Mouse (Mus musculus) limb, embryonic 13.5 days (tissue): ENCODE data around the gene 4931428F04Rik. TPM values are rescaled to one million over a fixed set of nuclear protein-coding genes. Genes with fewer than 3 reads are reported as not detected.
"Not testable (repeated sequence)": the region's sequence is repeated elsewhere in the genome, so short reads cannot be mapped to it uniquely, and the experiment has no call there.

Experiments used
- ATAC-seq: fragments of 200-750 bp; cut with Nextera tagmentation; 2 replicates; pipeline ENCODE4 v1.8.0; 2017; ENCODE audit warnings: low read depth, moderate number of reproducible peaks, moderate TSS enrichment; ENCODE audit not compliant: low FRiP score
- H3K27ac ChIP-seq: fragments of 300-500 bp; sonication (generic); 2 replicates; pipeline ENCODE4 v1.5.1; 2015; ENCODE audit warnings: inconsistent platforms, mild to moderate bottlenecking, moderate library complexity
- H3K27me3 ChIP-seq: fragments of 300-500 bp; sonication (generic); 2 replicates; pipeline ENCODE4 v1.6.1; 2015; ENCODE audit warnings: mild to moderate bottlenecking, inconsistent platforms
- H3K36me3 ChIP-seq: fragments of 300-500 bp; sonication (generic); 2 replicates; pipeline ENCODE4 v1.6.1; 2015; ENCODE audit warnings: inconsistent platforms, mild to moderate bottlenecking, moderate library complexity
- H3K4me1 ChIP-seq: fragments of 300-500 bp; sonication (generic); 2 replicates; pipeline ENCODE4 v1.6.1; 2015; ENCODE audit warnings: inconsistent platforms
- H3K4me2 ChIP-seq: fragments of 300-500 bp; sonication (generic); replicated peaks from 2 replicates; pipeline ENCODE4 v1.6.1; 2015; ENCODE audit warnings: inconsistent platforms, mild to moderate bottlenecking, moderate library complexity
- H3K4me3 ChIP-seq: fragments of 300-500 bp; sonication (generic); 2 replicates; pipeline ENCODE4 v1.5.1; 2015; ENCODE audit warnings: moderate library complexity, mild to moderate bottlenecking, inconsistent platforms
- H3K9ac ChIP-seq: fragments of 300-500 bp; sonication (generic); 2 replicates; pipeline ENCODE4 v1.6.1; 2015; ENCODE audit warnings: mild to moderate bottlenecking, inconsistent platforms
- H3K9me3 ChIP-seq: fragments of 300-500 bp; sonication (generic); 2 replicates; pipeline ENCODE4 v1.6.1; 2016; ENCODE audit warnings: inconsistent platforms
- WGBS: fragments of 180-500 bp; shearing (Covaris S2); methylation state at CpG from one replicate; pipeline ENCODE4 v1.1.7; 2015; 5-methylcytosine and 5-hydroxymethylcytosine counted together
- polyA plus RNA-seq: library from polyadenylated mRNA; unstranded; fragments of >200 nt; fragmentation: Nextera tagmentation; extraction: Ambion mirVana; gene quantifications from 2 replicates; pipeline ENCODE4 v1.2.1, GENCODE M21; 2015

4931428F04Rik gene
- polyA plus RNA-seq, 1 experiment from 2014 or later: 16.3 TPM

DNA sequence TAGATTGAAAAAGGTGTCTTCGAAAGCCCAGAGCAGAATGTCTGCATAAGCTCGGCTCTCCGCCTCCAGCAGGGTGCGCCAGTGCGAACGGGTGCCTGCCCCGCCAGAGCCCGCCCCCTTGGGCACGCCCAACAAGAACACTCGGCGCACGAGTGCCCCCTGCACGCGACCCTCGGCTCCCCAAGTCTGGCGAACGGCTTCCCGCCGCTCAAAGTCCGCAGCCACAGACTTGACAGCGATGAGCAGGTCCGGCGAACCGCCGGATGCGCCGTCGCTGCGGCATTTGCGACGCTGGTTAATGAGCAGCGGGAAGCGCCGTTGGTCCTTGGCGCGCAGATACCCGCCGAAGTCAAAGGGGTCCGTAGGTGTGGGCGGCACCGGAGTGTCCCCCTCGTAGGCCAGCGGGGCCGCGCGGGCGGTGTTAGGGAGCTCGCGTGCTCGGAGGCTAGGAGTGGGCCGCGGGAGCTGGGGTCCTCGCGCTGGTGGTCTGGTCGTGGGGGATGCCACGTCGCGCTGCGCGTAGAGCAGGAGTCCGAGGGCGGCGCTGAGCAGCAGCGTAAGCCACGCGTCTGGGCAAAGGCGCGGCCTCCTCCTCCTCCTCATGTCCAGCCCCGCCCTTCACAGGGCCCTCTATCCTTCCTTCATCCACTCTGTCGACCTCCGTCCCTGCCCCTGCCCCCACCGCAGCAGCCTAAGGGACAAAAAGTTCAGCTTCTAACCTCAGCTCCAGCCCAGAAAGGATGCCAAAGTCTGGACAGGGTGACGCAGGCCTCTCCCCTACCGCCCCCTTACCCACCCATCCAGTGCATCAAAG is 35.3 kb downstream of the 4931428F04Rik start:
- Histone ChIP-seq H3K9ac (peak overlapping the region; percentile 76), H3K9me3 (no peaks in the 10 kb centered on the region), H3K4me1 (peaks cover 29% of the 10 kb centered on the region), H3K36me3 (peaks cover 38% of the 10 kb centered on the region), H3K27ac (peak overlapping the region; percentile 84), H3K27me3 (peaks cover 36% of the 10 kb centered on the region), H3K4me3 (peak overlapping the region; percentile 63), H3K4me2 (peak overlapping the region; percentile 90)
- WGBS: under 1% methylated on average over 73 of the region's 74 CpGs
- peak; percentile 87 for ATAC-seq

DNA sequence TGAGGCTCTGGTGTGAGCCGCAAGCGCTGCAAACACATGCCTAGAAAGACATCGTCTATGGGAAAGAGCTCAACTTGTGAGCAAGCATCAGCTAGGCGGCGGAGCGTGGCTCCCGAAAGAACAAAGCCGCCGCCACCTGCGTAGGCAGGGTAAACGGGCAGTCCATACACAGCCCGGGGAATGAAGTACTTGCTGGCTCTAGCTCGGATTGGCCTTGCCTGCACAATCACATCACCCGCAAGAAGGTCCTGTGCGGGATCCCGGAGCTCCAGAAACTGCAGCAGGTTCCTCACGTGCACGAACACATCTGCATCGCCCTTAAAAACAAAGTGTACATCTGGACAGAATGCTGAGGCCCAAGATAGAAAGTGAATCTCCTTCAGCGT is 35.9 kb downstream of the 4931428F04Rik start:
- Histone ChIP-seq H3K9ac (peak overlapping the region; percentile 76), H3K4me1 (peaks cover 23% of the 10 kb centered on the region), H3K4me2 (peak overlapping the region; percentile 90), H3K27me3 (peaks cover 30% of the 10 kb centered on the region), H3K27ac (no peak overlapping the region; the same call in 1 of the 2 replicates), H3K36me3 (peaks cover 44% of the 10 kb centered on the region), H3K4me3 (peak overlapping the region; percentile 63), H3K9me3 (no peaks in the 10 kb centered on the region)
- ATAC-seq: no peak
- 35% methylated on average over 20 of the region's 20 CpGs for WGBS

DNA sequence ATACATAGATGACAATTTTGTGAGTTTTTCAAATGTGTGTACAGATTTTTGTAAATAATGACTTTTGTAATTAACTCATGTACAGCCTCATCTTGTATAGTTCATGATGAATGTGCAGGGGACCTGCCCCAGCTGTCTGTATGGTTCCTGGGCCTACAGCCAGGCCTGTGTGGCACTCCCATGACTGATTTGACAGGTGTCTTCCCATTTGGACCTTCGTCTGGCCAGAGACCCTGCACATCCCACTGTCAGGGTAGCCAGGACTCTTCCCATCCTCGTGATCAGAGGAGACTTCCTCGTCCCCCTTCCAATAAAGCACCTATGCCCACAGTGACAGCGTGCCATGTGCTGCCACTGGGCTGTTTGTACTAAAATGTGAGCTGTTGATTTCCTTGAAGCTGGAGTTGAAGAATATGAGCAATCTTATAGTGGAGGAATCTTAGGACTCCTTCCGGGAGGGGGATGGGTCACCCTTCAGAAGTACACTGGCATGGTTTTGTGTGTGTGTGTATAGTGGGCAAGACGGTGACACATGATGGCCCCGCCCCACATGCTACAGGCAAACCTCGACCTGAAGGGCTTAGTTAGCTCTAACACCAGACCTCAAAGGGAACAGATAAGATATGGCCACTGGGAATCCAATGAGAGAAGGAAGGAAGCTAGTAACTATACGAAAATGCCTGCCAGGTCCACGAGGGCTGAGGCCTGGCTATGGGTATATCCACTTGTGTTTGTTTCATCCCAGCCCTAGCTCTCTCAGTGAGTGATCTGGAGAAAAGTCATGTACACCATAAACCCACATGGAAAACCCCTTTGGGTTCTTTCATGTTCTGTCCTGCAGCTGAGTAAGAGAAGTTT is 36.8 kb downstream of the 4931428F04Rik start:
- Histone ChIP-seq H3K4me2 (peak overlapping the region; percentile 90), H3K27me3 (peaks cover 21% of the 10 kb centered on the region), H3K27ac (no peak overlapping the region), H3K9ac (0 out of 2 replicates have a peak overlapping the region, but pooled peaks have one; percentile 76), H3K4me3 (no peak overlapping the region), H3K4me1 (peaks cover 20% of the 10 kb centered on the region), H3K9me3 (no peaks in the 10 kb centered on the region), H3K36me3 (peaks cover 53% of the 10 kb centered on the region)
- 87% methylated on average over 10 of the region's 10 CpGs for WGBS
- no peak for ATAC-seq

- Histone ChIP-seq H3K4me3 (no peak overlapping the region), H3K4me2 (no peak overlapping the region), H3K9me3 (no peaks in the 10 kb centered on the region), H3K9ac (no peak overlapping the region), H3K27ac (no peak overlapping the region), H3K36me3 (peaks cover 60% of the 10 kb centered on the region), H3K4me1 (peaks cover 20% of the 10 kb centered on the region), H3K27me3 (peaks cover 13% of the 10 kb centered on the region)
- ATAC-seq: no peak
- 91% methylated on average over 6 of the region's 6 CpGs for WGBS
Observed at GRCm38 (mm10) chr8:105251954-105252353, 37.7 kb downstream of the 4931428F04Rik start.

DNA sequence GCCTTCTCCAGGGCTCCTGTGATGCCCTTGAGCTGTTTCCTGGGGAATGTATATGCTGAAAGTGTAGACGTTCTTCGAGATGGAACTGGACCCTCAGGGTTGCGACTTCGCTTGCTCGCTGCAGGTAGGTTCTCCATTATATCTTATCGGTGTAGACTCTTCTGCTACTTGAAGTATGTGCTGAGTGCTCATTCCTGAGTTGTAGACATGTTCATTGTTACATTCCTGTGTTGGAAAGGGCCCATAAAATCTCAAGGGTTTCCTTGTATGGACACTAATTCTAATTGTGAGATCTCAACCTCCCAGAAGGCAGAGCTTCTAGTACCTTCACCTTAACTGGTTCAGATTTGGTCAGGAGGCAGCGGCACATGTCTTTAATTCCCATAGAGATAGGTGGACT is 48.6 kb downstream of the 4931428F04Rik start:
- no peak for ATAC-seq
- no peaks in the 10 kb centered on the region for H3K9me3 ChIP-seq
- no peak overlapping the region for H3K4me2 ChIP-seq
- peaks cover 56% of the 10 kb centered on the region for H3K36me3 ChIP-seq
- H3K27me3 ChIP-seq: no peaks in the 10 kb centered on the region
- H3K9ac ChIP-seq: no peak overlapping the region
- H3K27ac ChIP-seq: no peak overlapping the region
- 97% methylated on average over 7 of the region's 7 CpGs for WGBS
- no peak overlapping the region for H3K4me3 ChIP-seq
- no peaks in the 10 kb centered on the region for H3K4me1 ChIP-seq

DNA sequence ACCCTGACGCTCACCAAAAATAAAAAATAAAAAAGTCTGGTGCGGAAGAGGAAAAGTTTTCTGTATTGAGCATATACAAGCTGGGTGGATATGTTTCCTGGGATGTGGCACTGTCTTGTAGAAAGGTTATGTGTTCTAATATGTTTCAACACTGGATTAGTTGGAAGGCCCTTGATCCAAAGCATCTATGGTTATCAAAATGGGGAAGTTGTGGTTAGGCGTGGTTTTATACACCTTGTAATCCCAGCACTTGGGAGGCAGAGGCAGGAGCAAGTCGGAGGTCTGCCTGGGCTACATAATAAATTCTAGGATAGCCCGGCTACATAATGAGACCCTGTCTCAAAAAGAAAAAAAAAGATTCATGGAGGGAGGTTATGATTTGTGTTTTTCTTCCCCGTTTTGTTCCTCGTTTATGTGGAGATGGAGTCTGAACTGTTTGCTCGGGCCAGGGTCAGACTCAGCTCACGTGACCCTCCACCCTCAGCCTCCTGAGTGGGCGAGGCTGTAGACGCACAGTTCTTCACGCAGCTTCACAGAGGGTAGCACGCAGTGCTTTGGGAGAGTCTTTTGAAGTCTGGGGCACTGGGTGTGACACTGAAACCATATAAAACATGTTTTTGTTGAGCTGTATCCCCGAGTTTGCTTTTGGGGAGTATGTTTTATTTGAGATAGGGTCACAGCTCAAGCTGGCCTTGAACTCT is 52.1 kb downstream of the 4931428F04Rik start:
- H3K9me3 ChIP-seq: no peaks in the 10 kb centered on the region
- 94% methylated on average over 14 of the region's 14 CpGs for WGBS
- no peaks in the 10 kb centered on the region for H3K27me3 ChIP-seq
- H3K4me3 ChIP-seq: no peak overlapping the region
- no peak overlapping the region for H3K4me2 ChIP-seq
- H3K27ac ChIP-seq: no peak overlapping the region
- no peak overlapping the region for H3K9ac ChIP-seq
- no peak for ATAC-seq
- H3K36me3 ChIP-seq: peaks cover 64% of the 10 kb centered on the region
- no peaks in the 10 kb centered on the region for H3K4me1 ChIP-seq

GRCm38 (mm10) chr8:105235206-105235605 is 54.5 kb downstream of the 4931428F04Rik start:
- H3K27ac ChIP-seq: no peak overlapping the region
- no peak for ATAC-seq
- no peaks in the 10 kb centered on the region for H3K4me1 ChIP-seq
- H3K36me3 ChIP-seq: peaks cover 43% of the 10 kb centered on the region
- H3K9me3 ChIP-seq: no peaks in the 10 kb centered on the region
- no peak overlapping the region for H3K9ac ChIP-seq
- H3K4me3 ChIP-seq: no peak overlapping the region
- 68% methylated on average over 1 of the region's 1 CpGs for WGBS
- H3K27me3 ChIP-seq: no peaks in the 10 kb centered on the region
- no peak overlapping the region for H3K4me2 ChIP-seq

GRCm38 (mm10) chr8:105233126-105233935 is 56.3 kb downstream of the 4931428F04Rik start:
- 49% methylated on average over 1 of the region's 1 CpGs for WGBS
- no peak for ATAC-seq
- no peaks in the 10 kb centered on the region for H3K9me3 ChIP-seq
- H3K36me3 ChIP-seq: peaks cover 27% of the 10 kb centered on the region
- no peak overlapping the region for H3K4me3 ChIP-seq
- no peaks in the 10 kb centered on the region for H3K4me1 ChIP-seq
- no peaks in the 10 kb centered on the region for H3K27me3 ChIP-seq
- no peak overlapping the region for H3K9ac ChIP-seq
- H3K4me2 ChIP-seq: no peak overlapping the region
- H3K27ac ChIP-seq: no peak overlapping the region

GRCm38 (mm10) chr8:105232321-105232693 is 57.4 kb downstream of the 4931428F04Rik start:
- WGBS: 79% methylated on average over 4 of the region's 4 CpGs
- peaks cover 24% of the 10 kb centered on the region for H3K36me3 ChIP-seq
- H3K27ac ChIP-seq, ATAC-seq, H3K4me2 ChIP-seq, H3K9ac ChIP-seq, H3K4me1 ChIP-seq, H3K27me3 ChIP-seq, H3K4me3 ChIP-seq, H3K9me3 ChIP-seq: not testable (repeated sequence)

GRCm38 (mm10) chr8:105231503-105232320 is 58.0 kb downstream of the 4931428F04Rik start:
- H3K4me1 ChIP-seq: 0 out of 2 replicates have a peak, but pooled peaks cover under 1% of the 10 kb centered on the region
- no peak overlapping the region for H3K9ac ChIP-seq
- 89% methylated on average over 12 of the region's 12 CpGs for WGBS
- H3K9me3 ChIP-seq: no peaks in the 10 kb centered on the region
- ATAC-seq: no peak
- H3K27me3 ChIP-seq: no peaks in the 10 kb centered on the region
- H3K36me3 ChIP-seq: peaks cover 22% of the 10 kb centered on the region
- H3K4me3 ChIP-seq: no peak overlapping the region
- no peak overlapping the region for H3K4me2 ChIP-seq
- no peak overlapping the region for H3K27ac ChIP-seq
